Mouse (Mus musculus): ENCODE measurements around the gene Otub1.

The Otub1 gene

GRCm38 (mm10) chr19:7172051-7172866, 33.9 kb downstream of the Otub1 start:
- DNase-seq, result no peak

DNA sequence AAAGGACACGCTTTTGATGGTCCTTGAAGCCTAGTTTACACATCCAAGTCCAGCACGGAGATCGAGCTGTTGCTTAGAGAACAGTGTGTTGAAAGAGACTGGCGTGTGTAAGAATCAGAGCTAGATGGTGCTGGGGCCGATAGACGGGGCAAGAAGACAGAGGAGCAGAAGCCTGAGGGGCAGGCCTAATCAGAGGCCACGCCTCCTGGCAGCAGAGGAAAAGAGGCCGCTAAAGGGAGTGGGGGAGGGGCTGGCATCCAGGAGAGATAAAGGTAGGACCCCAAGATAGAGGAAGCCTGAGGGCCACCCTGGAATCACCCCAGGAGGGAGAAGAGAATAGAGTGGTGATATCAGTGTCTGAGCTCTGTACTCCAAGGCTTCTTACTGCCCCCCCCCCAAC, 34.7 kb downstream of the Otub1 start:
- DNase-seq, result no peak

DNA sequence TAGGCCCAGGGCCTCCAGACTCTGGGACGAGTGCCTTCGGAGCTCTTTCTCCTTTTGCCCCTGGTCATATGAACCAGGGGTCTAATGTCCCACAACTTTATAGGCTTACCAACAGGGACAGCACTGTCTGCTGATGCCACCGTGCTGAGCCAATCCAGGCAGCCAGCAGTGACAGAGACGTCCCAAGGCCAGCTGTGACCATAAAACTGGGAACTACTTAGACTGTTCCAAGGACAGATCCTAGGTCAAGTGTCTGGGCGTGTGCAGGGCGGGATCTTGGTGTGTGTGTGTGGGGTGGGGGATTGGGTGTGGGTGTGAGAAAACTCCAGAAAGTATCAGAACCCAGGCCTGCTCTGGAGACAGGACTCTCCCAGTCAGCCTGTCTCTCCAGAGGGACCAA, 35.2 kb downstream of the Otub1 start:
- DNase-seq, result no peak

DNA sequence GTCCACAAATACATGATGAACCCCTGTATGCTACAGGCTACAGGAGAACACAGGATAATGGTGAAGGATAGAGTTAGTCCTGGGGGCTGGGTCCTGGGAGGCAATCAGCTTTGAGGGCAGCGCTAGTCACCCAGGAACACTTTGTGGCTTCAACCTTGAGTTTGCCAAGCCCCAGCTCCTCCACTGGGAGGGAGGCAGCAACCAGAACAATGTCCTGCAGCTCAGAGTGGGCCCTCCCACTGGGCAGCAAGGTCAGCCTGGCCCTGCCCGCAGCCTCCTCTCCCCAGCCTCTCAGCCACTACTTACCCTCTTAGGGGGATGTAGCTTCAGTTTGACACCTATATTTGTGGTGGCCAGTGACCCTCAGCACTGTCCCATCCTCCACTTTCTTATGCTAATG, 37.7 kb downstream of the Otub1 start:
- DNase-seq, result no peak

- no peak for DNase-seq
These were observed 39.3 kb downstream of the Otub1 start for GRCm38 (mm10) chr19:7166767-7167166.

GRCm38 (mm10) chr19:7166200-7166711, 39.9 kb downstream of the Otub1 start:
- DNase-seq, result no peak

DNA sequence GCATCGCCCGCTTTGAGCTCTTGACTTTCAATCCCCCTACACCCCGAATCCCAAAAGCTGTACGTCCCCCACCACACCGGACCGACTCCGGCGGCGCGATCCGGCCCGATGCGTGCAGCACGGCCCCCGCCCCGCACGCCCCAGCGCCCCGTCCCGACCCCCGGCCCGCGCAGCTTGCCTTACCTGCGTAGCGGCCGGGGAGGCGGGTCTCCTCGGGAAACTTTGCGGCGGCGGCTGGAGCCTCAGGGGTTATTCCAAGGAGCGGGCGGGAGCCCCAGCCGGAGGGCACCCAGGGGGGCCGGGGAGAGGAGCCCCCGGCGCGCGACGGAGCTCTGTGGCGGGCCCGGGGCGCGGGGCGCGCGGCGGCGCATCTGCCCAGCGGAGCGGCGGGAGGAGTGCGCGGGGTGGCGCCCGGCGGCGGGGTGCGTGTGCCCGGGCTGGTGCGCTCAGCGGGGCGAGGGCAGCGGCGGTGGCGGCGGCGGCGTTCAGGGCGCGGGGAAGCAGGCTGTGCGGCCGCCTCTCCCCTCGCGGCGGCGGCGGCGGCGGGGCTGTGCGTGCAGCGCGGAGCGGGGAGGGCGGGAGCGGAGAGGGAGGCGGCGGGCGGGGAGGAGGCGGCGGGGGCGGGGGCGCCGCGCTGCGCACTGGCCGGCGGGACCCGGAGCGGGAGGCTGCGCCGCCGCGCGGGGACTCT, 40.5 kb downstream of the Otub1 start:
- peak; percentile 76 to 81 for DNase-seq

DNA sequence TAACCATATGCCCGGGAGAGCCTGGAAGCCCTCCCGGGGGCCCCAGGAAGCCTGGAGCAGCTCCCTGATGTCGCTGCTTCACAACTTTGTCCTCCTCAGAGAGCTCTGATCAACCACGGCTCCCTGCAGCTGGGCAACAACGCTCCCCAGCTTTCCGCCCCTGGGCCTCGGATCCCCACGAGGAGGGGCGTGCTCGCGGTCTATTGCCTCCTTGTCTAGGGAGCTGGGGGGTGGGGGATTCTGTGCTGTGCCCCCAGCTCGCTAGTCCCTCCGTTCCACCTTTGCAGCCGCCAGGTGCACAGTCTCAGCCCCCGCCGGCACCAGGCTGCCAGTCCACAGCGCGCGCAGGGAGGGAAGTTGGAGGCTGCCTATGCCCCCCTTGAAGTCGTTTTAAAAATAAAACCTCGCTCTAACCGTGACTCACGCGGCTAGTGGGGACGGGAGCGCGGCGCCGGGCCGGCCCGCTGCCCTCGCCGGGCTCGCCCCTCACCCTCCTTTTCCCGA, 41.2 kb downstream of the Otub1 start:
- DNase-seq, result peak; percentile 55 to 59

GRCm38 (mm10) chr19:7164238-7164637, 41.9 kb downstream of the Otub1 start:
- DNase-seq, result peak; percentile 63 to 70

DNA sequence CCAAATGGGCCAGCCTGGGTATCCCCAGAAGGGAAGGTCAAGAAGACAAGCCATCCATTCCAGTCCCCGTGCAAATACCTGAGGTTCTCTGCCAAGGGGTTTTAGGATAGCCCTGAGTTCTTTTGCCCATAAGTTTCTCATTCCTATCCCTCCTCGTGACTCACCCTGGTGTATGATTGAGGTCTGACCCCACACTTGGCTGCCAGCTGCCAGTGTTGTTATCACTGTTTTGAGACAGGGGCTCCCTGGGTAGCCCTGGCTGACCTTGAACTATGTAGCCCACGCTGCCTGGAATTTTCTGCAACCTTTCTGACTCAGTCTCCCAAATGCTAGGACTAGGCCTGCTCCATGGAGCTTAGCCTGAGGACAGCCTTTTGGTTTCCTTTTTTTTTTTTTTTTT, 45.1 kb downstream of the Otub1 start:
- DNase-seq, result no peak

GRCm38 (mm10) chr19:7160151-7160906, 45.8 kb downstream of the Otub1 start:
- peak; percentile 49 to 52 for DNase-seq

DNA sequence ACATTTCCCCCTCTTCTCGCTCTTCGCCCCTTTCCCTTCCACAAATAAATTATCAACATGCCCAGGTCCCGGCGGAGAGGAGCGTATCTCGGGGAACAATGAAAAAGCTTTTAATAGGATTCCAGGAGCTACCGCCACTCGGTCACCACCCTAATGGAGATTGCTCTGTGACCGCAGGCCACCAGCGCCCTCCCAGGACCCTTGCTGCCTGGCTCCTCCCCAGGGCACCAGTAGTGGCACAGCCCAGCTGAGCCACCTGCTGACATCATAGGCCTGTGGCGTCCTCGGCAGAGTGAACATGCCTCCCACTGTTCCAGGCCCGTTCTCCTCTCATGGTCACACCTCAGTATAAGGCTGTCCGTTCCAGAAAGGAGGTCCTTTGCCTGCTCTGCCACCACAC, 48.4 kb downstream of the Otub1 start:
- DNase-seq, result no peak

DNA sequence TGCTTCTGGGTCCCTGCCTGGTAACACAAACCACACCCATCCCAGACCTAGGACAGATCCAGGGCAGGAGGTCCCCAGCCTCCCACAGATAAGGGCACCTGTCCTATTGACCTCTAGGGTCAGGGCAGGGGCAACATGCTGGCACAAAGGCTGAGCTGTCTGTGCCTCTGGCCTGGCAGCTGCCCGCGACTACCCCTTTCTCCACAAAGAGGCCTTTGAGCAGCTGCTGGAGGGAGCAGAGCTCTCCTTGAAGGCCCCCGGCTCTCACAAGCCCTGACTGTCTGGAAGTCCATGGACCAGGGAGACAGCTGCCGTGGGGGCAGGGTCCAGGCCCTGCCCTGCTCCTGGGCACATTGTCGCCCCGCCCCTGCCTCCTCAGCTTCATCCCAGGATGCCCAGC, 50.9 kb downstream of the Otub1 start:
- DNase-seq, result no peak

GRCm38 (mm10) chr19:7153232-7153631, 52.9 kb downstream of the Otub1 start:
- no peak for DNase-seq

- no peak for DNase-seq
These were observed 54.0 kb downstream of the Otub1 start for GRCm38 (mm10) chr19:7151927-7152653.

GRCm38 (mm10) chr19:7151300-7151926, 54.7 kb downstream of the Otub1 start:
- DNase-seq, result no peak

DNA sequence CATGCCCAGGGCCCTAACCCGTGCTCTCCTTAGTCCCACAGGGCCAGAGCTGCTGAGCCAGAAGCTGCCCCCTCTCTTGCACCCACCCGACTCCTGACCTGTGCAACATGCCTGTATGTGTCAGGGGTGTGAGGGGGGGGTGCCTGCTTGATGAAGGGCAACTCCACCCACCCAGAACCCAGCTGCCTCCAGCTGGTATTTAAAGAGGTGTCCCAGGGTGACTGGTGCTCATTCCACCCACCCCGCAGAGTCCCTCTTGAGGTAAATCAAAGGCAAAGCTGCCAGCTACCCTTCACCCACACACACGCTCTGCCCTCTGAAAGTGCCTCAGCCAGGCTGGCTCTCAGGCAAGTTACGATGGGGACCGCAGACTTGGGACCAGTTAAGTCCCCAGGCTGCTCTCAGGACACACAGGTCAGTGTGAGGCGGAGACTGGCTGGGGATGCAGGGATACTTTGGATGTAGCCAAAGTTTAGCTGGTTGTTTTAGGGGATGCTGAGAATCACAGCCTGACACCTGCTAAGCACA, 56.9 kb downstream of the Otub1 start:
- DNase-seq, result no peak

DNA sequence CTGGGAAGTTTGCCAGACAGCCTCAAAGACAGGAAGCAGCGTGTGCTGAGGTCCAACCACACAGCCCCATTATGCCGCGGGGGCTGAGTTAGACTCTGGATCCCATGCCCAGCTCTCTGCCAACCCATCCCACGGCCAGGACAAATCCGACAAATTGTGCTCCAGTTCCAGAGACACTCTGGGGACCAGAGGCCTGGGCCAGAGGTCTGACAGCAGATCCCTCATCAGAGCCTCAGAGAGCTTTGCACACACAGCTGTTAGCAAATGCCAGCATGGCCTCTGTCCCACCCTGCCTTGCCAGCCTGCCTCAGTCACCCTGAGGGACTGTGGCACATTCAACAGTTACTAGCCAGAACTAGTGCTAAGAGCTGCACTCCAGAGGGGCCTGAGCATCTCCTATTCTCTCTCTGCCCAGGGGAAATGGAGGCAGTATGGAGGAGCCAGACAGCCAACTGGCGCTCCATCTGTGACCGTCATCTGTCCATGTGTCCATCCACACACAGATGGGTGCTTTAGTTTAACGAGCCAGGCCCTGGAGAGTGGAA, 57.5 kb downstream of the Otub1 start:
- peak; percentile 49 to 50 for DNase-seq

All from cerebellum, adult 18-20 months (tissue).